Mouse (Mus musculus): ENCODE measurements around the gene Psmc1. TPM values are rescaled to one million over a fixed set of nuclear protein-coding genes. Genes with fewer than 3 reads are reported as not detected.

Gene Psmc1
- polyA plus RNA-seq, 1 experiment, result 165 TPM

GRCm38 (mm10) chr12:100079636-100080286 is 30.2 kb upstream of the Psmc1 start:
- 65% methylated on average over 8 of the region's 8 CpGs for WGBS
- no peak overlapping the region for H3K4me3 ChIP-seq (replicated peaks; ENCODE audit: control insufficient read depth, low read depth, low read length)
- TF ChIP-seq CTCF (IDR thresholded peaks at IDR 0.05; ENCODE audit: control insufficient read depth, insufficient read depth, low read length), result no peak
- no peak for TF ChIP-seq POLR2A (IDR thresholded peaks at IDR 0.05; ENCODE audit: borderline replicate concordance, control insufficient read depth, low read depth, low read length)

GRCm38 (mm10) chr12:100088026-100088425 is 21.9 kb upstream of the Psmc1 start:
- Histone ChIP-seq H3K4me1 (ENCODE audit: control insufficient read depth, insufficient read depth, low read length) (peaks cover 9% of the 10 kb centered on the region), H3K27ac (ENCODE audit: control insufficient read depth, insufficient read depth, low read depth, low read length, poor library complexity) (no peak overlapping the region), H3K4me3 (replicated peaks; ENCODE audit: control insufficient read depth, low read depth, low read length) (no peak overlapping the region)
- TF ChIP-seq POLR2A (IDR thresholded peaks at IDR 0.05; ENCODE audit: borderline replicate concordance, control insufficient read depth, low read depth, low read length) (no peak), CTCF (IDR thresholded peaks at IDR 0.05; ENCODE audit: control insufficient read depth, insufficient read depth, low read length) (no peak)
- 76% methylated on average over 3 of the region's 3 CpGs for WGBS

More at GRCm38 (mm10) chr12:100079636-100080286, 30.2 kb upstream of the Psmc1 start:
- Histone ChIP-seq H3K27ac (ENCODE audit: control insufficient read depth, insufficient read depth, low read depth, low read length, poor library complexity) (no peak overlapping the region), H3K4me1 (ENCODE audit: control insufficient read depth, insufficient read depth, low read length) (peaks cover 6% of the 10 kb centered on the region)

- no peak overlapping the region for H3K4me3 ChIP-seq (replicated peaks; ENCODE audit: control insufficient read depth, low read depth, low read length)
- WGBS, result 34% methylated on average over 5 of the region's 5 CpGs
- peaks cover 6% of the 10 kb centered on the region for H3K4me1 ChIP-seq (ENCODE audit: control insufficient read depth, insufficient read depth, low read length)
- TF ChIP-seq POLR2A (IDR thresholded peaks at IDR 0.05; ENCODE audit: borderline replicate concordance, control insufficient read depth, low read depth, low read length), result no peak
- H3K27ac ChIP-seq (ENCODE audit: control insufficient read depth, insufficient read depth, low read depth, low read length, poor library complexity), result no peak overlapping the region
Observed at GRCm38 (mm10) chr12:100089265-100089664, 20.7 kb upstream of the Psmc1 start.

GRCm38 (mm10) chr12:100090750-100091149 is 19.2 kb upstream of the Psmc1 start:
- WGBS, result 70% methylated on average over 4 of the region's 4 CpGs
- Histone ChIP-seq H3K4me1 (ENCODE audit: control insufficient read depth, insufficient read depth, low read length) (peaks cover 5% of the 10 kb centered on the region; the same call in 1 of the 2 replicates), H3K4me3 (replicated peaks; ENCODE audit: control insufficient read depth, low read depth, low read length) (no peak overlapping the region), H3K27ac (ENCODE audit: control insufficient read depth, insufficient read depth, low read depth, low read length, poor library complexity) (no peak overlapping the region)
- no peak for TF ChIP-seq POLR2A (IDR thresholded peaks at IDR 0.05; ENCODE audit: borderline replicate concordance, control insufficient read depth, low read depth, low read length)
- no peak for TF ChIP-seq CTCF (IDR thresholded peaks at IDR 0.05; ENCODE audit: control insufficient read depth, insufficient read depth, low read length)

- WGBS, result 87% methylated on average over 11 of the region's 11 CpGs
- TF ChIP-seq CTCF (IDR thresholded peaks at IDR 0.05; ENCODE audit: control insufficient read depth, insufficient read depth, low read length), result no peak
- TF ChIP-seq POLR2A (IDR thresholded peaks at IDR 0.05; ENCODE audit: borderline replicate concordance, control insufficient read depth, low read depth, low read length), result no peak
- Histone ChIP-seq H3K4me3 (replicated peaks; ENCODE audit: control insufficient read depth, low read depth, low read length) (no peak overlapping the region), H3K27ac (ENCODE audit: control insufficient read depth, insufficient read depth, low read depth, low read length, poor library complexity) (no peak overlapping the region), H3K4me1 (ENCODE audit: control insufficient read depth, insufficient read depth, low read length) (peaks cover 5% of the 10 kb centered on the region; the same call in 1 of the 2 replicates)
Observed at GRCm38 (mm10) chr12:100093046-100093445, 16.9 kb upstream of the Psmc1 start.

- WGBS, result 85% methylated on average over 3 of the region's 3 CpGs
- H3K27ac ChIP-seq (ENCODE audit: control insufficient read depth, insufficient read depth, low read depth, low read length, poor library complexity), result no peak overlapping the region
- H3K4me3 ChIP-seq (replicated peaks; ENCODE audit: control insufficient read depth, low read depth, low read length), result no peak overlapping the region
- H3K4me1 ChIP-seq (ENCODE audit: control insufficient read depth, insufficient read depth, low read length), result no peaks in the 10 kb centered on the region; the same call in 1 of the 2 replicates
- TF ChIP-seq POLR2A (IDR thresholded peaks at IDR 0.05; ENCODE audit: borderline replicate concordance, control insufficient read depth, low read depth, low read length) (no peak), CTCF (IDR thresholded peaks at IDR 0.05; ENCODE audit: control insufficient read depth, insufficient read depth, low read length) (no peak)
Observed at GRCm38 (mm10) chr12:100099971-100100706, 9.8 kb upstream of the Psmc1 start.

GRCm38 (mm10) chr12:100100707-100101030 is 9.3 kb upstream of the Psmc1 start:
- Histone ChIP-seq H3K4me3 (replicated peaks; ENCODE audit: control insufficient read depth, low read depth, low read length) (no peak overlapping the region), H3K4me1 (ENCODE audit: control insufficient read depth, insufficient read depth, low read length) (no peaks in the 10 kb centered on the region; the same call in 1 of the 2 replicates), H3K27ac (ENCODE audit: control insufficient read depth, insufficient read depth, low read depth, low read length, poor library complexity) (no peak overlapping the region)
- TF ChIP-seq CTCF (IDR thresholded peaks at IDR 0.05; ENCODE audit: control insufficient read depth, insufficient read depth, low read length) (no peak), POLR2A (IDR thresholded peaks at IDR 0.05; ENCODE audit: borderline replicate concordance, control insufficient read depth, low read depth, low read length) (no peak)
- 75% methylated on average over 3 of the region's 3 CpGs for WGBS

- WGBS, result 66% methylated on average over 3 of the region's 3 CpGs
- Histone ChIP-seq H3K4me3 (replicated peaks; ENCODE audit: control insufficient read depth, low read depth, low read length) (no peak overlapping the region), H3K4me1 (ENCODE audit: control insufficient read depth, insufficient read depth, low read length) (no peaks in the 10 kb centered on the region; the same call in 1 of the 2 replicates), H3K27ac (ENCODE audit: control insufficient read depth, insufficient read depth, low read depth, low read length, poor library complexity) (no peak overlapping the region)
- TF ChIP-seq POLR2A (IDR thresholded peaks at IDR 0.05; ENCODE audit: borderline replicate concordance, control insufficient read depth, low read depth, low read length), result no peak
- no peak for TF ChIP-seq CTCF (IDR thresholded peaks at IDR 0.05; ENCODE audit: control insufficient read depth, insufficient read depth, low read length)
Observed at GRCm38 (mm10) chr12:100101651-100102050, 8.3 kb upstream of the Psmc1 start.

Data from bone marrow, adult 2 months (tissue).